Mouse (Mus musculus) E14TG2a.4 (cell line): ENCODE measurements around the gene Prrc2a.

Experiments
- H3K27me3 ChIP-seq: 2 replicates; pipeline ENCODE4 v1.6.1; 2014; ENCODE audit warnings: low read length, control low read depth; ENCODE audit not compliant: insufficient read depth
- H3K36me3 ChIP-seq: 2 replicates; pipeline ENCODE4 v1.6.1; 2014; ENCODE audit warnings: low read length, control low read depth; ENCODE audit not compliant: insufficient read depth
- H3K4me1 ChIP-seq: replicated peaks from 2 replicates; pipeline ENCODE4 v1.6.1; 2014; ENCODE audit warnings: low read depth, low read length, control low read depth
- H3K4me3 ChIP-seq: replicated peaks from 2 replicates; pipeline ENCODE4 v1.5.1; 2014; ENCODE audit warnings: mild to moderate bottlenecking, low read length
- H3K9me3 ChIP-seq: 2 replicates; pipeline ENCODE4 v1.6.1; 2014; ENCODE audit warnings: low read length, control low read depth
- CTCF ChIP-seq: conservative IDR thresholded peaks from 2 replicates; pipeline ENCODE4 v1.5.1; 2014; ENCODE audit warnings: low read length
- NANOG ChIP-seq: IDR thresholded peaks from 2 replicates; pipeline ENCODE4 v1.6.1; 2014; ENCODE audit warnings: borderline replicate concordance, low read length, mixed read lengths
- POU5F1 ChIP-seq: IDR thresholded peaks from 2 replicates; pipeline ENCODE4 v1.6.1; 2014; ENCODE audit warnings: low read length, borderline replicate concordance

The Prrc2a gene

DNA sequence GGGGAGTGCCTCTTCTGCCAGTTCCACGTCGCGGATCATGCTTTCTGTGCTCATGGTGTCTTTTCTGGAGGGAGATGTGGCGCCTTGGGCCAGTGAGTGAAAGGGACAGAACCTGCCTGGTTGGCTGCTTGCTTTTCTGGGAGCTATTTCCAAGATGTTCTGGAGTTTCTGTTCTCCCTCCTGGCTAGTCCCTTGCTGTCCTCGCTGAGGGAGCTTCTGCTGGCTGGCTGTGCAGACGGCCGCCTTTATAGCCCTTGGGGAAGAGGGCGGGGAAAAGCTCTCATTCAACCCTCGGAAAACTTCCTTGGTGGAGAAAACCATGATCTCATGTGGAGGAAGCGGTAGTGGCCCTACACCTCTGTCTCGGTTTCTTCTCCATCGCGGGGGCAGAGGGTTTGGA lies 37.1 kb upstream of the Prrc2a start, which contains the start of gene Tnf:
Tnf (minus strand) TSS at position 221 of the 400 bp plus-strand sequence.
- Histone ChIP-seq H3K36me3 (no peaks in the 10 kb centered on the region), H3K4me1 (peaks cover 25% of the 10 kb centered on the region; the same call in 1 of the 2 replicates), H3K9me3 (0 out of 2 replicates have a peak, but pooled peaks cover 5% of the 10 kb centered on the region), H3K27me3 (peaks cover 97% of the 10 kb centered on the region), H3K4me3 (no peak within 1 kb of the TSS)
- TF ChIP-seq CTCF = no peak
- TF ChIP-seq NANOG = no peak
- no peak for TF ChIP-seq POU5F1

DNA sequence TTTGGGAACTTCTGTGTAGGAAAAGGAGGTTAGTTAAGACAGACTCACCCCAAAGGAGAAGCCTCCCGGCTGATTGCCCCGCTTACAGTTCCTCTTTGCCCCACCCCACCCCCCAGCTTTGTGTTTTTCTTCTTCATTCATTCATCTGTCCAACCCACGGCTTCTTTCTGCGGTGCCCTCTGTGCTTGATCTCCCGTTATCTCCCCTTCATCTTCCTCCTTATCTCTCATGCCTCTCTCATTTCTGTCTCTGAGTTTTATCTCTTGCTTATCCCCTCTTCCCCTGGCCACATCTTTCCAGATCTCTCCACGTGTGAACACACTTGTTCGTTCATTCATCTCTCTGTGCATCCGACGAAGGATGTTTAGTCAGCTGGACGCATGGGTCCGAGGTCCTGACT lies 36.4 kb upstream of the Prrc2a start:
- no peak overlapping the region for H3K4me3 ChIP-seq
- H3K27me3 ChIP-seq = peaks cover 97% of the 10 kb centered on the region
- no peaks in the 10 kb centered on the region for H3K36me3 ChIP-seq
- peaks cover 30% of the 10 kb centered on the region for H3K4me1 ChIP-seq
- TF ChIP-seq CTCF = no peak
- TF ChIP-seq POU5F1 = no peak
- TF ChIP-seq NANOG = no peak
- H3K9me3 ChIP-seq = 0 out of 2 replicates have a peak, but pooled peaks cover 5% of the 10 kb centered on the region

DNA sequence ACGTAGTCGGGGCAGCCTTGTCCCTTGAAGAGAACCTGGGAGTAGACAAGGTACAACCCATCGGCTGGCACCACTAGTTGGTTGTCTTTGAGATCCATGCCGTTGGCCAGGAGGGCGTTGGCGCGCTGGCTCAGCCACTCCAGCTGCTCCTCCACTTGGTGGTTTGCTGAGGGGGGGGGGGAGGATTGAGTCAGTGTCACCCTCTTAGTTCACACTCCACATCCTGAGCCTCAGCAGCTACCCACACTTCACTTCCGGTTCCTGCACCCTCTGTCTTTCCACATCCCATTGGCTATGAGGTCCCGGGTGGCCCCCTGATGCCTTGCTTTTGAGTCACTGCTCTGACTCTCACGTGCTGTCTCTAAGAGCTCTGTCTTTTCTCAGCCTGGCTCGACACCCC lies 35.7 kb upstream of the Prrc2a start:
- 0 out of 2 replicates have a peak, but pooled peaks cover 5% of the 10 kb centered on the region for H3K9me3 ChIP-seq
- no peak overlapping the region for H3K4me3 ChIP-seq
- H3K36me3 ChIP-seq = no peaks in the 10 kb centered on the region
- peaks cover 34% of the 10 kb centered on the region for H3K4me1 ChIP-seq
- peaks cover 98% of the 10 kb centered on the region for H3K27me3 ChIP-seq
- TF ChIP-seq NANOG = no peak
- no peak for TF ChIP-seq CTCF
- TF ChIP-seq POU5F1 = no peak

DNA sequence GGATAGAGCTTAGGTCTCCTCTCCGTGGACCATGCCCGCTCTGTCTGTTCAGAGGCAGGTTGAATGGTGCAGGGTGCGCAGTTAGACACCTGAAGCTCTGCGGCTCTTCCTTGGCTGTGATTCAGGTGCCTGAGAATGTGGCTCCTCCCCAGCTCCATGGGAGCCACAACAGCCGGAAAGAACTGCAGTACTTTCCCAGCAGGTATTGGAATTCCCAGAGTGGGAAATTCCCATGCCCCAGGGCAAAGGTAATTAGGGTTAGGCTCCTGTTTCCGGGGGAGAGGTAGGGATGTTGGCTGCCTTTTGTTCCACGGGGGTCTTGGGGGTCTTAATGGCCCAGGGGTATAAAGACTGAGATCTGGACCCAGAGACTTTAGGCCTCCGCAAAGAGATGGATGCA lies 34.2 kb upstream of the Prrc2a start:
- Histone ChIP-seq H3K36me3 (no peaks in the 10 kb centered on the region), H3K27me3 (peaks cover 98% of the 10 kb centered on the region), H3K9me3 (0 out of 2 replicates have a peak, but pooled peaks cover 5% of the 10 kb centered on the region), H3K4me3 (no peak overlapping the region), H3K4me1 (peaks cover 38% of the 10 kb centered on the region)
- no peak for TF ChIP-seq CTCF
- TF ChIP-seq NANOG = peak; percentile 93

DNA sequence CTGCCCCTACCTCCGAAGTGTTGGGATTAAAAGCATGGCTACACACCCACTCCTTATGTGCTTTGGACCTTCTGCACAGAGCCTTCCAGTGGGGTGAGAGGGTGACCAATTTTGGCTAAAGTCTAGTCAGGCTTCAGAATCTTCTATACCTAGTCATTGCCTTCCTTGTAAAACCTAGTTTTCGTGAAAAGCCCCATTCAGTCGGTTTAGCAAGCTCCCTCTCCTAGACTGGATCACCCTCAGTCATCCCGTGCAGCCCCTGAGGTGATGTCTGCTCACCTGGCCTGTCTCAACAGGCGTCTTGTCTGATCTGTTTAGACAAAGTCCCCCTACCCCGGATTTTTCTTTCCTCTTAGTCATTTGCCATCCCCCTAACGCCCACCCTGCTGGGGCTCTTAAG lies 33.3 kb upstream of the Prrc2a start:
- no peak overlapping the region for H3K4me3 ChIP-seq
- H3K9me3 ChIP-seq = 0 out of 2 replicates have a peak, but pooled peaks cover 5% of the 10 kb centered on the region
- no peak for TF ChIP-seq NANOG
- TF ChIP-seq CTCF = no peak
- TF ChIP-seq POU5F1 = no peak
- peaks cover 38% of the 10 kb centered on the region for H3K4me1 ChIP-seq
- H3K27me3 ChIP-seq = peaks cover 98% of the 10 kb centered on the region
- H3K36me3 ChIP-seq = no peaks in the 10 kb centered on the region

DNA sequence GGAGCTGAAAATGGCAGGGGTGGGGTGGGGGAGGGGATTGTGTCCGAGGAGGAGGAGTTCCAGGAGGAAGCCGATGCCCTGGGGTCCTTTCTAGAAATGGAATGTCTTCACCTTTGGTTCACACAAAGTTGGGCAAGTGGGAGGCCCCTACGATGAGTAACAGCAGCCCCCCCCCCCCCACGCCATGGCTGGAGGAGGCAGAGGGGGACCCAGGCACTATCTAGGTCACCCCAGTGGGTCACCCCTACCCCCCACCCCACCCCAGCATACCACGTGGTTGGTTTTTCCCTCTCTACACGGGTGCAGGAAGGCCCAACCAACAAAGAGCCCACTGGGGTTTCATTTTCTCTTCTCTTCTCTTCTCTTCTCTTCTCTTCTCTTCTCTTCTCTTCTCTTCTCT lies 32.4 kb upstream of the Prrc2a start:
- Histone ChIP-seq H3K9me3 (0 out of 2 replicates have a peak, but pooled peaks cover 5% of the 10 kb centered on the region), H3K4me1 (peaks cover 38% of the 10 kb centered on the region), H3K36me3 (no peaks in the 10 kb centered on the region), H3K4me3 (no peak overlapping the region), H3K27me3 (peaks cover 94% of the 10 kb centered on the region)
- TF ChIP-seq CTCF (no peak), NANOG (no peak), POU5F1 (no peak)

DNA sequence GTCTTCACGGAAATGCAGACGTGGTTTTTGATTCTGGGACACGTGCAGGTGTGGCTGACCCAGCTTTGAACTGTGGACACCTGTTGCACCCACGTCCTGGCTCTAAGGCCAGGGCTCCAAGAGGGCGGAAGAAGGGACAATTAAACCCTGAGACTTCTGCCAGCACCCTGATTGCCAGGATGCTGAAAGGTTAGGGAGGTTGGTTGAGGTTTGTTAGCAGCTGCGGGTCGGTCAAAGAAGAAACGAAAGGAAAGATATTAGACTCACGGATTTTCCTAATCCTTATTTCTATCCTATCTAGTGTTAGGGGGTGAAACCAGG lies 31.6 kb upstream of the Prrc2a start:
- Histone ChIP-seq H3K4me3 (peak overlapping the region; percentile 73), H3K36me3 (no peaks in the 10 kb centered on the region), H3K27me3 (peaks cover 85% of the 10 kb centered on the region), H3K4me1 (peaks cover 32% of the 10 kb centered on the region), H3K9me3 (0 out of 2 replicates have a peak, but pooled peaks cover 5% of the 10 kb centered on the region)
- TF ChIP-seq NANOG = no peak
- TF ChIP-seq CTCF = no peak
- TF ChIP-seq POU5F1 = no peak

DNA sequence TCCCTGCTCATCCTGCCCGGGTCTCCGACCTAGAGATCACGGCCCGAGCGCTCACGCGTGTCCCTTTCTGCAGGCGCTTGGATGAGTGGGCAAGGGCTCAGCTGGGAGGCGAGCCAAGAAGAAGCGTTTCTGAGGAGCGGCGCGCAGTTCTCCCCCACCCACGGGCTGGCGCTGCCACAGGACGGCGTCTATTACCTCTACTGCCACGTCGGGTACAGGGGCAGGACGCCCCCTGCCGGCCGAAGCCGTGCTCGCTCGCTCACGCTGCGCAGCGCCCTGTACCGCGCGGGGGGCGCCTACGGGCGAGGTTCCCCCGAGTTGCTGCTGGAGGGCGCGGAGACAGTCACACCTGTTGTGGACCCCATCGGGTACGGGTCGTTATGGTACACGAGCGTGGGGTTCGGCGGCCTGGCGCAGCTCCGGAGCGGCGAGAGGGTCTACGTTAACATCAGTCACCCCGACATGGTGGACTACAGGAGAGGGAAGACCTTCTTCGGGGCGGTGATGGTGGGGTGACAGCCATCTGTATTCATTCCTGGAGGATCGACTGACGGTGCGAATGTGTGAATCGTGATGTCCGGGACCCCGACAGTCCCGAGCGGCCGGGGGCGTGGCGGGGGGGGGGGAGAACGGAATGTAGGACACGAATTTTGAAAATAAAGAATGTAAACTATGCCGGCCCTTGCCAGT lies 31.1 kb upstream of the Prrc2a start:
- Histone ChIP-seq H3K4me1 (peaks cover 32% of the 10 kb centered on the region), H3K4me3 (peak overlapping the region; percentile 73), H3K36me3 (no peaks in the 10 kb centered on the region), H3K27me3 (peaks cover 80% of the 10 kb centered on the region), H3K9me3 (0 out of 2 replicates have a peak, but pooled peaks cover 5% of the 10 kb centered on the region)
- TF ChIP-seq NANOG (no peak), POU5F1 (no peak), CTCF (peak; percentile 2; the same call in 1 of the 2 replicates)

DNA sequence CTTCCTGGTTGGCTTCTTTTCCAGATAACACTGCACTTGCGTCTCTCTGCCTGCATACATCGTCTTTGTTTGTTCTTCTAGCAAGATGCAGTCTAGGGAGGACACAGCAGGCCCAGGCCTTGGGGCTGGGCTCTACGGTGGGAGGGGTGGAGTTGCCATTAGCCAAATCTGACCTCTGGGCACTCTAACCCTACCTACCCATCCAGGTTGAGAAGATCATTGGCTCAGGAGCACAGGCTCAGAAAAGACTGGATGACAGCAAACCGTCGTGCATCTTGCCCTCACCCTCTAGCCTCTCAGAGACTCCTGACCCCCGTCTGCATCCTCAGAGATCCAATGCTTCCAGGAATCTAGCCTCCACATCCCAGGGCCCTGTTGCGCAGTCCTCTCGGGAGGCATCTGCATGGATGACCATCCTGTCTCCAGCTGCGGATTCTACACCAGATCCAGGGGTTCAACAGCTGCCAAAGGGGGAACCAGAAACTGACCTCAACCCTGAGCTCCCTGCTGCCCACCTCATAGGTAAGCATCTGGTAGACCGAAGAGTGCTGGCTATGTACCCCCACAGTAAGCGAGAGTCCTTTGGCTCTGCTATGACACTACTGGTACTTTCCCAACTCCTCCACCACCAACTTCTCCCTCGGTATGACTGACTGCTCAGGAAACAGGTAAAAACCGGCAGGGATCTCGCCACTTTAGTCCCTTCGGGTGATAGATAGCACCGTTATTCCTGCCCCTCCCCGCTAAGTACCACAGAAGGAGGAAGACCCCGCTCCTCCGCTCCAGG lies 30.3 kb upstream of the Prrc2a start:
- TF ChIP-seq NANOG = no peak
- TF ChIP-seq POU5F1 = no peak
- TF ChIP-seq CTCF = no peak
- peak overlapping the region; percentile 73 for H3K4me3 ChIP-seq
- H3K9me3 ChIP-seq = 0 out of 2 replicates have a peak, but pooled peaks cover 5% of the 10 kb centered on the region
- H3K27me3 ChIP-seq = peaks cover 76% of the 10 kb centered on the region
- H3K36me3 ChIP-seq = no peaks in the 10 kb centered on the region
- H3K4me1 ChIP-seq = peaks cover 39% of the 10 kb centered on the region
